Mouse (Mus musculus) forebrain, embryonic 14.5 days (tissue): ENCODE measurements at regions not wholly inside any gene's neighbourhood (a gene's known extent, or its start where the extent isn't known, plus 50 kb on each side); places are given as distances from the start of the nearest gene placed in this dataset.

ENCODE experiments used
- ATAC-seq: fragments of 200-750 bp; cut with Nextera tagmentation; 2 replicates; pipeline ENCODE4 v1.8.0; 2017; ENCODE audit warnings: mild to moderate bottlenecking, moderate library complexity
- DNase-seq: peaks from one replicate; pipeline ENCODE4 v3.0.0-alpha.2; 2015; ENCODE audit warnings: low spot score
- H3K27ac ChIP-seq: fragments of 300-500 bp; sonication (generic); 2 replicates; pipeline ENCODE4 v1.5.1; 2014; ENCODE audit warnings: low read depth, mild to moderate bottlenecking, control low read depth, low read length, moderate library complexity
- H3K27me3 ChIP-seq: fragments of 300-500 bp; sonication (generic); replicated peaks from 2 replicates; pipeline ENCODE4 v1.6.1; 2014; ENCODE audit warnings: low read length, control low read depth, mixed read lengths; ENCODE audit not compliant: control insufficient read depth, insufficient read depth
- H3K36me3 ChIP-seq: fragments of 300-500 bp; sonication (generic); 2 replicates; pipeline ENCODE4 v1.6.1; 2014; ENCODE audit warnings: low read length, control low read depth; ENCODE audit not compliant: control insufficient read depth, insufficient read depth
- H3K4me1 ChIP-seq: fragments of 300-500 bp; sonication (generic); 2 replicates; pipeline ENCODE4 v1.6.1; 2014; ENCODE audit warnings: antibody characterized with exemption, low read length, control low read depth; ENCODE audit not compliant: control insufficient read depth, insufficient read depth
- H3K4me2 ChIP-seq: fragments of 300-500 bp; sonication (generic); 2 replicates; pipeline ENCODE4 v1.6.1; 2014; ENCODE audit warnings: mild to moderate bottlenecking, control low read depth, low read length
- H3K4me3 ChIP-seq: fragments of 300-500 bp; sonication (generic); 2 replicates; pipeline ENCODE4 v1.5.1; 2014; ENCODE audit warnings: low read depth, low read length, control low read depth
- H3K9ac ChIP-seq: fragments of 300-500 bp; sonication (generic); 2 replicates; pipeline ENCODE4 v1.6.1; 2014; ENCODE audit warnings: mild to moderate bottlenecking, low read length, control low read depth, moderate library complexity
- H3K9me3 ChIP-seq: fragments of 300-500 bp; sonication (generic); replicated peaks from 2 replicates; pipeline ENCODE4 v1.6.1; 2016; ENCODE audit warnings: low read length, control low read depth, mixed read lengths; ENCODE audit not compliant: control insufficient read depth
- WGBS: fragments of 180-500 bp; shearing (Covaris S2); extraction: QIAGEN DNeasy Blood & Tissue Kit; methylation state at CpG from one replicate; pipeline ENCODE4 v1.1.7; 2014; 5-methylcytosine and 5-hydroxymethylcytosine counted together

GRCm38 (mm10) chr12:88652001-88652719, 70.5 kb upstream of the Nrxn3 start:
- no peaks in the 10 kb centered on the region for H3K27me3 ChIP-seq

More at GRCm38 (mm10) chr12:88652001-88652719, 70.5 kb upstream of the Nrxn3 start:
- DNase-seq (no peak), ATAC-seq (no peak)
- no peak overlapping the region for H3K27ac ChIP-seq
- WGBS, result 85% methylated on average over 3 of the region's 3 CpGs
- no peak overlapping the region for H3K4me2 ChIP-seq
- no peaks in the 10 kb centered on the region for H3K4me1 ChIP-seq
- no peak overlapping the region for H3K9ac ChIP-seq
- H3K36me3 ChIP-seq, result no peaks in the 10 kb centered on the region
- H3K9me3 ChIP-seq, result no peaks in the 10 kb centered on the region
- no peak overlapping the region for H3K4me3 ChIP-seq
